Mouse (Mus musculus): ENCODE results near the gene Hcrt.

- TF ChIP-seq GATA2 (IDR thresholded peaks at IDR 0.05; ENCODE audit: borderline replicate concordance, low read depth, low read length) (no peak), CTCF (IDR thresholded peaks at IDR 0.05; ENCODE audit: low read depth, low read length) (no peak)
Measured at GRCm38 (mm10) chr11:100782568-100782967, 19.8 kb upstream of the Hcrt start.

Data from G1E (cell line).